Mouse (Mus musculus) spleen, adult 18-20 months (tissue): ENCODE measurements at regions not wholly inside any gene's neighbourhood (a gene's known extent, or its start where the extent isn't known, plus 50 kb on each side); places are given as distances from the start of the nearest gene placed in this dataset.

Experiments
- DNase-seq, 2 experiments: peaks; one replicate each; pipeline ENCODE4 v3.0.0; 2022; ENCODE audit warnings: mixed read lengths in 2 of 2

DNA sequence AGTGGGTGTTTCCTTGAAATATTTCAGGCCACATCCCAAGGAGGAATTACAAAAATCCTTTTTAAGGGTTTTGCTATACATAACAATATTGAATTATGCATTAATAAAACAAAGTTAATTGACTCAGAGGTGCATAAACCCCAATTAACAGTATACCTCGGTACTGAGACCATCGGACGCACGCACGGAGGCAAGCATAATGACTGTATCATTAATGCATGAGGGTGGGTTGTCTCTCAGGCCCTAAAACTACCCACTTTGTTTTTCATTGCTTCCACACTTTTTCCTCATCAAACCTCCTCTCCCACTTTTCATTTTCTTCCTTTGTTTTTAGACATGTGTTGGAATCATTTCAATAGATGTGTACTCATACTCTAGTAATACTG is 339.6 kb downstream of the Btg1 start:
- no peak for DNase-seq

DNA sequence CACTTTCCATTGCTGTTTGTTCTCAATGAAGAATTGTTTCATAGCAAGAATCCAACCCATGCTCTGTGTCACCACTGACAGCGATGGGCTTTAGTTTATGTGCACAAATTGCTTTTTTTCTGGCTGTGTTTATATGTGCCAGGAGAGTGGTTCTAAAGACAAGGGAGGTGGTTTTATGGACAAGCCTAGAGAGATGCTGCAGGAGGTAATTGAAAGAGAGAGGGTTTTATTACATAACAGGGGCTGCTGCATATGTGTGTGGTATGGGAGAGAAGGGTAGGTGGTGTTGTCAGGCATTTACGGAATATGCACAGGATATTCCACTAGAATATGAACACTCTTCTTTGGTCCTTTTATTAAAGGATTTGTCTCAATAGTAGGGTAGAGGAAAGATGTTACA is 340.2 kb downstream of the Btg1 start:
- no peak for DNase-seq

DNA sequence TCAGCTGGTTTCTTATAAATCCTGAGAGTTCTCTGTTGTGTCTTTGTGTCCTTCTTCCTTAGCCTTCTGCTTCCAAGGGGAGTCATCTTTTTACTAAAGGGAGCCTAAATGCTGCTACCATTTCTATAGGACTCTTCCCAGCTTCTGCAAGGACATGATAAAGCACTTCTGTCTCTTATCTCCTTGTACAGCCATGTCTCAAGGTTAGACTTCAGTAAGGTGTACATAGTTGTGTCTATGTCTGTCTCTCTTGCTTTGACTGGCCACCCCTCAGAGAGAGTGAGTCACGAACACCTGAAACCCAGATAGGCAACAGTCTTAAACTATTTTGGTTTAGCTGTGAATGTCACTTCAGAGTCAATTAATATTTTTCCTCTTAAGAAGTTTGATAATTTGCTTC is 353.0 kb downstream of the Btg1 start:
- no peak for DNase-seq

DNA sequence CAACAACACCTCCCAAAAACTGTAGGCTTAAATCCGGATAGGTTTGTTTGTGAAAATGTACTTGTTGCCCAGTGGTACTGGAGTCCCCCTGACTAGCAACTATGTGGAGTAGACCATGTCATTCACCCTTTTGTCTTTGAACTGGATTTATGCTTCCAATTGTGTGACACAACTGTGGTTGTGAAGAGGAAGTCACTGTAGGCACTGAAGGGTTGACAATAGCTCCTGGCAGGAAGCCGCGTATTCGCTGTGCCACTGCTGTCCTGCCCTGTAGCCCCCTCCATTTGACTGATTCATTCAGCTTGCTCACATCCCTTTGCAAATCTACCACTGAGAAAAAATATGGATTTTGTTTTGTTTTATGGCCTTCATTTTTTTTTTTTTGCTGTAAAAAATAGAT is 353.9 kb downstream of the Btg1 start:
- DNase-seq: no peak

DNA sequence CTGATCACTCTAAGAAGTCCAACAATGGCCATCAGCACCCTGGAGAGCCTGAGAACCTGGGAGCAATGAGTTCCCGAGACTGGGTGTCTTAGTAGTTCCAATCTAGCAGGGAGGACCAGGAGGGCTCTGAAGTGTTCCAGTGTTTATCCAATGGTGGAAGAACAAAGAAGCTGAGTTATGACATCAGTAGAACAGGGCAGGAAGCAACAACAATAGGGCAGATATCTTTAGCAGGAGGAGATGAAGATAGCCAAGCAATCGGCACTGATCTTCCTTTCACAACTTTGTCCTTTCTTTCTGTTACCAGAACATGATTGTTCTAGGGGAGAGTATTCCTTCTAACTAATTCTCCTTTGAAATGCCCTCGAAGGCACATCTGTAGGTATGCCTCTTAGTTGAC is 355.0 kb downstream of the Btg1 start:
- no peak for DNase-seq

DNA sequence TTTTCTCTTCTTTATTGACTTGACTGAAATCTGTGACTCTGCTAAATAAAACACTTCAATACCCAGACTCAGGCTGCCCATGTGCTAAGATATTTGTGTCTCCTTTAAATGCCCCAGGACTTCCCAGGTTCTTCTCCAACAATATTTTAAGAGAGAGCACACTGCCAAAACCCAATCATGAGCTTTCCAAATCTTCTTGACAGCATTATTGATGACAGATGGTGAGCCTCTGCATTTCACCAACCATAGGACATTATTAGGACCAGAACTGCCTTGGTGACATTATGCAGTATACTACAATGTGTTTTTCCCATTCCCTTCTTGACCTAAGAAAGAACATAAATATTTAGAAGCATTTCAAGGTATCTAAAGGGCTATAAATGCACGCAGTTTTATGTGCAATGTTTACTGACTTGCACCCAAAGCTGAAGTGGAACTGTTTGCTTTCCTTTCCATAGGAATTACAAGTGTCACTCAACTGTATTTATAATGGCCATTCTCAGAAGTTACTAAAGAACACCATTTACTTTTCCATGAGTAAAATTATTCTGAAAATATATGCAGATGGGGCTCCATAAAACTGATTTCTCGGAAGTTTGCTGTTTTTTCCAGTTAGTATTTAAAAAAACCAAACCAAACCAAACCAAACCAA is 357.6 kb downstream of the Btg1 start:
- DNase-seq: no peak

DNA sequence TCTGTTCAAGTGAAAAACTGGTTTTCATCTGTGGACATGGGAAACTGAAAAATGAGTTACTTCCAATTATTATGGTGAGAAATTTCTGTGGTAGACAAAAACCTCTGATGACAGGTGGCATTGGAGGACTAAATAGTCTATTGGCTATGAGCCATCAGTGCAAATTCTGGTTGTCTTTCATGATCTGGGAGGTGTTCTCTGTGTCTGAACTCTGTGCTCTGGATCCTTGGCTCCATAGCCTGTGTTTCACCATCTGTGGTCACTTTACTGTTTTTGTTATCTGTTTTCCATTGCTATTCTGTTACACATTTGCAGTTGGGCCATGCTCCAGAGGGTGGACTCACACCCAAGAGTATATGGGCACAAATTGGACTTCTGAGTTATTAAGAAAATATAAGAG is 359.9 kb downstream of the Btg1 start:
- no peak for DNase-seq

DNA sequence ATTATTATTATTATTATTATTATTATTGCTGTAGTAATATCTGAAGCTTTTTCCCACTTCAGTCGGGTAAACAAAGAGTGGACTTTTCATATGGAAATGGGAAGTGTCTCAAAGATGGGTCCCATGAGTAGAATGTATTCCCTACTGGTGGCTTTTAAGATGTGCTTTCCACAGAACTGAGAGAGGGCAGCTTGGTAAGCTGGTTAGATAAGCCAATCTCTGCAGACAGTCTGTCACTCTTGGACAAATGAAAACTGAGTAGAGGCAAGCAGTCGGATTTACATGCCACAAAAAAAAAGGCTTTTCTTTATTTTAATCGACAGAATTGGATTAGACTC is 363.7 kb downstream of the Btg1 start:
- no peak for DNase-seq

DNA sequence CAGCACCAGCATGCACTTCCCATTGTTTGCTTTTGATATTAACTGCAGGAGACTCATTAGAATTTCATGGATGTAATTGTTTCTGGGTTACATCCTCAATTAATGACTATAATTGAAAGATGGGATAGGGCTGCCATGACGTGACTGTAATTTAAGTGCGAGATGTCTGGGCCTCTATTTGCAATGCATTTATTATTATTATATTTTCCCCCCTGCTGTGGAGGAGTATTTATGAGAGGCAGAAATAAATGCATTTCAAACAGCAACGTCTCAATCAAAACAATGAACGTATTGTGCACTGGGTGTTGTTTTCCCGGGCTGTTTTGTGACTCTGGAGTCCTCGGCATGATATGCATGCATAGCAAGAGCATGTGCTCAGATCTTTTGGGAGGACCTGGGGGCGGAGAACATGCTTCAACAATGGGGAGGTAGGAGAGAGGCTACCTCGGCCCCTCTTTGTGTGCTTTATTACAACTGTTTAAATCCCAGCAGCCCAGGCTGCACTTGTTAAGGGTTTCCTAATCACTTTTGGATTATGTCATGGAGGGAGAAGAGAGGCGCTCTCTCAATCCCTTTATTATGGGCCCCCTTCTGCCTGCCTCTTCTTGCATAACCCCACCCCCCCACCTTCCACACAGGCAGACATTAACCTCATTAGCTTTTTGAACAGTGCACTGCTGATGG is 364.2 kb downstream of the Btg1 start:
- DNase-seq: no peak

DNA sequence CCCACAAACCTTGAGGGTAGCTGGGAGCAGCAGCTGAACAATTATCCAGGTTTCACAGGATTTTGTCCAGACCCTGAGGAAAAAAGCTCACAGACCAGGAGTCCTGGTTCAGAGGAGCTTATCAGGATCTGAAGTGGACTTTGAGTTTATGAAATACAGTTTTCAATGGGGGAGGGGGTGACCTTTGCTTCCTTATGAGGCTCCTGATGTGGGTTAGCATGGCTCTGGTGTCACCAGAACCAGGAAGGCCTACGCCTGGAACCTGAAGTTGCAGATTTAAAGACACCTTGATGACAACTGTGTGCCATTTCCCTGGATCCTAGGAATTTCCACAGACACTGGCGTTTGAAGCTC is 364.7 kb downstream of the Btg1 start:
- DNase-seq: no peak

DNA sequence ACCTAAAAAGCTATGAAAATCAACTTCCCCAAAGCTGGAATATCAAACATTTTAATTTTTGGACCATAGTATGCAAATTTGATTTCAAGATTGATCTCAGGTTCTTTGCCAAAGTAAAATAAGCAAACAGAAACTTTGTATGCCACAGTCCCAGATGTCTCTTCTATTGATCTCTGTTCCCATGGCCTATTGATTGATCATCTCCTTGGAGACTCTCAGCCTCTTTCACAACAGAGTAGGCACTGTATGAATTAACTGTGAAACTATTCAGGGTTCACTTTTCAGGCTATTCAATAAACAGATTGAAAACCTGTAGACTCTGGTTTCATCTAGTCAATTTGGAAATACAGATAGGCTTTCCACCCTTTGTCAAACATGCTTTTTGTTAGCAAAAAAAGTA is 384.1 kb downstream of the Btg1 start:
- no peak for DNase-seq

DNA sequence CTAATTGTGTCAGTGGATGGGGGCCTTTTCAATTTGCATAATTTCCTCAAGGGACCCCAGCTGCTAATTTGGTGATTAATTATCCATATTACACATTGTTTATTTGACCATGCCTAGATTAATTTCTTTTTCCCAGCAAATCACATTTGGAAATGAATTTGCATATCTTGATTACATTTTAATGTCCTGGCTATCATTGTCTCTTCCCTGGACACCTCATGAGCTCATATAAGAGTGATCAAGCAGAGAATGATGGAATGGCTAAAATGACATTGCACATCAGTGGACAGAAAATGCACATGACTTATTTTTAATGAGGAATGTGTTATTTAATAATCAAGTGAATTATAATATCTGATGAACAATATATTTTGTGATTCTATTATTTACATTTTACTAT is 392.1 kb downstream of the Btg1 start:
- no peak for DNase-seq

DNA sequence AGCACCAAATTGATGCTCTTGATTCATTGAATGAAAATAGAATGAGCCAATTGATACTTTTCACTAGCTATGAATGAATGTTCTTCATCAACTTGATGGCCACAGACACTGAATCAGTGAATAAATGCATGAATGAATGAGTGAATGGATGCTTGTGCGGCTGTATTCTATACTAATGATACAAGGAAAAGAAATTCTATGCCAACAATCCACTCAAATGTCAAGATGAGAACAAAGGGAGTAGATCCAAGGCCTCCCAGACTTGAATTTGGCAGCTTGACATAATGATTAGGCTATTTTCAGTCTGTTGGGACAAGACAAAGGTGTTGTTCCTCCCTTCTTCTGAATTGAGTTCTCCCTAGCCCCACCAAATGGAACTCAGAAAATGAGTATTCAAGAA is 393.1 kb downstream of the Btg1 start:
- DNase-seq: no peak

DNA sequence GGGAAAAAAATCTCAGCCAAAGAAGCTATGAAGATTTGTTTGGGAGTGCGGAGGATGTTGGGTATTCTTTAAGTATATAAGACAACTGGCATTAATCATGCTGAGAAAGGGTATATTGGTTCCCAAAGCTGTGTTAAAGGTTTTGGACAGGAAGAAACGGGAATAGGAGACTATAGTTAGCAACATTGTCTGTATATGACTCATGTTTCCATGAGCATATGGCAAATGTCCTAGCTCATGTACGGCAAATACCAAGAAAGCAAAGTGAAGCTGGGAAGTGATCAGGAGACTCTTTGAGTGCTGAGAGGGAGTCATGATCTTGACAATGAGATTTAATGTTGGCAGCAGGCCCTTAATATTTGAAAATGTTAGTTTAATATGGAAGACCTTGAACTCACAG is 401.8 kb downstream of the Btg1 start:
- DNase-seq: no peak

DNA sequence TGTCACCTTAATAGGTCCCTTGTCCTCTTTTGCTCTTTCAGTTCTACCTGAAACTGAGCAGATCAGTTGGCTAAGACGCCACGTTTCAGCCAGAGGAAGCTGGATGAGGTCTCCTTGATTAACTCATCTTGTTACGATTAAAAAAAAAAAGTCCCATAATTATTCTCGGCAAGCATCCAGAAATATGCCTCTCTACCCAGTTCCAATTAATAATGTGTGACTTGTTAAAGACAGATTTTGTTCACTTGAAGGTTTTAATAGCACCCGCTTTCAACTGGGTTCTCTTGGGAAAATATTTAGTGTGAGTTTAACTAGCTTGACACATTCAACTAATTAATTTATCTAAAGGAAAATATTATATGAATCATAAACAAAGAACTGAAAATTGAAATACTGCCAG is 412.0 kb downstream of the Btg1 start:
- no peak for DNase-seq

DNA sequence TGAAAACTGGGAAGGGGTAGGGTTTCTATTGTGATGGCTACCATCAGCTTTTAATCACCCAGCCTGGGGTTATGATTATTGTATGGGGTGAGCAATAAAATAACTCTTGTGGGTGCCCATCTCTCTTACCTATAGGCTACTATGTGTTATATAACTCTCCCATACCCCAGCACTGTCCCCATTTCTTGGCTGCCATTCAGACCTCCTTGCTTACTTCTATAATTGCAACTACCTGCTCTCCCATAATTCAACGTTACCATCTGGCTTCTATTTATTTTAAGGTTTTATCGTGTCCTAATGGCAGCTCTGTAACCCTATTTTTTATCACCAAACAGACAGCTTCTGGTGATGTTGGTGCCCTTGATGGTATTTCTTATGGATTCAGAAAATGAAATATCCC is 414.2 kb downstream of the Btg1 start:
- DNase-seq: no peak

DNA sequence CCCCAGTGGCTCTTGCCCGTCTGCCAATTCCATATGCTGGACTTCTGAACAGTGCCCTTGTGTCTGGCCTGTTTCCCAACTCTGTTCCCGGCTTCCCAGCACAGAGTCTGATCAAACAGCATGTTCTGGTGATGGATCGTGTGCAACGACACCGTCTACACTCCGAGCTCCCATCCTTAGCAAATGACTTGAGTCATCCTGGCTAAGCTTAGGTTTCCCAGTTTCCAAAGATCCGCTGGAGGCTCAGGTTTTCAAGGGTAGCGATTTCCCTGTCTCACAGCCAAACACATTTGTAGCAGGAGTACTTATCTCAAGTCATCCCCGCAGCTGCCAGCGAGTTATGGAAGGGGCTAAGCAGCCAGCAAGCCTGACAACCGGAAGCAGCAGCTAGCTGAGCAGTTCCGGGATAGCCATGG is 418.6 kb downstream of the Btg1 start:
- no peak for DNase-seq

DNA sequence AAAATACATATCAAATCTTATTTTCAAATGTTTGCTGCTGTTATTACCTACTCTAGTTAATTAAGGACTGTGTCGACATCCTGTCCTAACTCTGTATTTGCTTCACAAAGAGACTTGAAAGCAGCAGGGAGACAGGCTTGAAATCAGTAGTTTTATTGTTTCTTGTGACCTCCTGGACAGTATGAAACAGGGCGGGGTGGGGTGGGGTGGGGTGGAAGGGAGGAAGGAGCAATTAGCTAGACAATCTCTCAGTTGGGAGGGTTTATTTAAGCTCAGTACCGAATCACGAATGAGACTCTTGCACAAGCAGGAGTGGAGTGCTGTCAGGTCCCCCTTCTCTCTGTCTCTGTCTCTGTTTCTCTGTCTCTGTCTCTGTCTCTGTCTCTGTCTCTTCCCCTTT is 421.2 kb downstream of the Btg1 start:
- DNase-seq: no peak

DNA sequence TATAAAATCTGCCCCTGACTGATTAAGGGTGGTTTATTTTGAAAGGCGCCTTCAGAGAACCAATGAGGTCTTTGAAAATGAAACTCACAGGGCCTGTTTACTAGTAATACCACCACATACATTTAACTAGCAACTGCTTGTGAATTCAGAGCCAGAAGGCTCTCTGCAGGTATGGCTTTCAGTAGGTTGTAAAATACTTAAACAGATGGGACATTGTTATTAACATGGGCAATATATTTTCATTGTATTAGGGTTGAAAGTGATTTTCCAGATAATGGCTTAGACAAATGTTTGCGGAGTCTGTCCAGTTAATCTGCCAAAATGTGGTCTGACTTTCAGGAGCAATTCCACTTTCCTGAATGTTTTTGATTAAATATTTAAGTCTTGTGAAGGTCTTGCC is 430.8 kb downstream of the Btg1 start:
- no peak for DNase-seq

DNA sequence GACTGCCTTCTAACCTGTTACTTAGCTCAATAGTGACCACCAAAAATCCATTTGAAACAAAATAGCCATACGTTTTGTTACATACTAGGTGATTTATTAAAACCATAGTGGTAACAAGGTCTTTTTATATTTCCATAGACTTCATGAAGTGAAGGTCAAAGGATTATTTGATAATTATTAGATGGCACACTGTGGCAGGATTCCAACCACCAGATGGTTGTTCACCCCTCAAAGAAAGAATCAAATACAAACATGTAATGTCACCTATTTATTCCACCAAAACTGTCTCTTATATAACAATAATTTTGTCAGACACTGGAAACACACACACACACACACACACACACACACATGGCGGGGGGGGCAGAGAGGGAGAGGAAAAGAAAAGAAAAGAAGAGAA is 431.2 kb downstream of the Btg1 start:
- DNase-seq: no peak

DNA sequence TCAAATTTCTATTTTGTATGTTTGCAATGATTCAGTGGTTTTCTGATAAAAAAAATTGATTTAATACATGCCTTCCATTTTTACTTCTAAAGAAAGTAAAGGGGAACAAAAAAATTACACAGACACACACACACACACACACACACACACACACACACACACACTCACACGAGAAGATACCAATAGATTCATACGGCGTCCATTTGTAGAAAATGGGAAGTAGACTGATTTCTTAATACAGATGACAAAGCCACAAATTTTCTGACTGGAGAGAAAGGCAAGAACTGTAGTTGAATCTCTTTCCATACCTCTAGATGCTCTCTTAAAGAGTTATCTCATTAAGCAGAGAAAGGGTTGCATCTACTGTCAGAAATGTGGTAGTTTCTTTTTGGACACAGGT is 424.9 kb upstream of the Dcn start:
- no peak for DNase-seq

DNA sequence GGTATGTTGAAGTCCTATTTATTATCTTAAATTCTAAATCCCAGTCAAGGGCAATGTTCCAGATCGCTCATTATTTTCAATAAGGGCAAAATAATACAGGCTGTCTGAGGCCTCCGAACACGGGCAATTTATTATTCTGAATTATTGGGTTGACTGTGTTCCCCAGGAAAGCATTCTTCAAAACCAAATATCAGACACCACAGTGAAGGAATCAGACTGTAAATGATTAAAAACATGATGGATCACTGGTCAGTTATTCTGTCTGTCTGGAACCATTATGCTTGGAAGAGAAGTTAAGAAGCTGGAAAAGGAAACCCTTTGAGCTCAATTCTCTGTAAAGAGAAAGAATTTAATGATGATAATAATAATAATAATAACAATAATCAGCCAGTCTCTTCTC is 417.4 kb upstream of the Dcn start:
- DNase-seq: no peak

DNA sequence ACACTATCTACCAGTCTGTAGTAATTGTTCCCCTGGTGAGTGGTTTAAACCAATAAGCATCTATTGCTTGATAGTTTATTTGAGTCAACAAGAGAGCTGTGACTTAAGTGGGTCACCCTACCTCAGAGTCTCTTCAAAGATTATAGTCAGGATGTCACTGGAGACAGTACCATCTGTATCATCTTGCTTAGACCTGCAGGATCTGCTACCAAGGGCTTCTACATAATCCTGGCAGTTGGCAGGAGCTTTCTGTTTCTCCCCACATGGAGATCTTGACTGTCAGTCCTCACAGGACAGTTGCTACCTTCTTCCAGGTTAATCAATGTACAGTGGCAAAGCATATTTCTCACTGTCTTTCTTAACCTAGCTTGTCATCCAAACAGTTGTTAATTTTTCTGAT is 414.9 kb upstream of the Dcn start:
- DNase-seq: no peak

DNA sequence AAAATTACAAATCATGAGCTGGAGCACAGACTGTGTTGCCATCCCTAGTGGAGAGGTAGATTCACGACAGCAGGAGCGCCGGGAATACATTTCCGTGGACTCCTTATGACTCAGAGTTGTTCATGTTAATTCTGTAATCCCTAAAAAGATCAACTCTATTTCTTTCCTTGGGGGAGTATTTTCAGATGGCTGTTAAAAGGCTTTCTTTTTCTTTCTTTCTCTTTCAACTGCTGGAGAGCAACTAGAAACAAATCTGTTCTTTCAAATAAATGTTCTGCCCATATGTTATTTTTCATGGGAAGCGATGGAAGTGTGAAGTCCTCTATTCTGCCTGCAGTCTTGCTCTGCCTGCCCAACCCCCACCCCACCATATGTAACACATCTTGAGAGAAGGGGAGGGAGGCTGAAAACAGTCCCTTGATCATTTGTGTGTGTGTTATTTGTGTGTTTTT is 401.4 kb upstream of the Dcn start:
- DNase-seq: no peak

DNA sequence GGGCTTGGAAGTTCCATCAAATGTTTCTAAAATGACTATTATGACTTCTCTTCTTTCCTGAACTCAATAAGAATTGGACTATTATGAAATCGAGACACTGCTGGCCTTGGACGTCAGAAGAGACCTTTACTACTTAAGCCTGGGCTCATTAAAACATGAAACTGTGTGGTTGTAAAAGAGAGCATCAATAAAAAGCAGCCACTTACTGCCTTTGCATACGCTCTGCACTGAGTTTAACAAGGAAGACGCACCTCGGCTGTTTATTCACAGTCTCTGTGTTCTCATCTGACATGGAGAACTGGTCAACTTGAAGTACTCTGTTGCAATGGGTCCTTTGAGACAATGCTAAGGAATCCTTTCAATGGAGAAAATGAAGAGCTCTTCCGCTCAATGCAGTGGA is 399.8 kb upstream of the Dcn start:
- no peak for DNase-seq
